Mouse (Mus musculus) lung, postnatal 0 days (tissue): ENCODE measurements at regions not wholly inside any gene's neighbourhood (a gene's known extent, or its start where the extent isn't known, plus 50 kb on each side); places are given as distances from the start of the nearest gene placed in this dataset.

Experiments
- CTCF ChIP-seq: IDR thresholded peaks from 2 replicates; pipeline ENCODE4 v1.5.1; 2016; ENCODE audit warnings: antibody characterized with exemption, mild to moderate bottlenecking
- EP300 ChIP-seq: IDR thresholded peaks from 2 replicates; pipeline ENCODE4 v1.6.1; 2016; ENCODE audit warnings: antibody characterized with exemption, mild to moderate bottlenecking, control low read depth

DNA sequence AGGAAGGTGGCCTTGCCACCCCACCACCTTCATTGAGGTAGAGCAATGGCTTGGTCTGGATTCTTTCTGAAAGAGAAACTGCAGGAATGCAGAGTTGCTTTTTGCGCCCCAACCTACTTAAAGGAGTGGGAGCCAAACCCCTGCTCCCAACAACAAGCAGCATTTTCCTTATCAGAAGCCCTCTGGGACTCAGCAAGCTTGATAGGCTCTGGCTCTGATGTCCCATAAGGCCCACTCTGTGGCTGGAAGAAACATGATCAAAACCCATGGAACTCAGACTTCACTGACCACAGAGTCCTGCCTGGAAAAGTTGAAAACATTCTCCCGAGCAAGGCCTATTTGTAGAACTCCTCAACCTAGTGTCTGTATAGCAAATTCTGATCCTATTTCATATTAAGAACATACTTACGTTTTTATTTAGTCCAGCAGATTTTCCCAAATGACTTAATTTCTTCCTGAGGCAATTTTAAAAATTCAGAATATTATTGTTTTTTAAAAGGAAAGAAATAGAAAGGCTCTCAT lies 159.4 kb upstream of the Cypt12 start:
- TF ChIP-seq CTCF (no peak), EP300 (no peak)
